In genomic region chr2:153015804-153016203, GRCm38 (mm10) we compare ENCODE assay signal across 8 mouse cellular contexts. TPM values are rescaled to one million over a fixed set of nuclear protein-coding genes. Genes with fewer than 3 reads are reported as not detected.
DNase-seq lines count a peak whose midpoint lies in the region; ATAC-seq and TF ChIP-seq lines count a peak whose summit lies in the region.

No protein-coding gene starts in this region.

- H3K27me3 ChIP-seq in liver, embryonic 15.5 days, result peaks cover 21% of the 10 kb centered on the region
- H3K27me3 ChIP-seq in cerebellum, adult 2 months (ENCODE audit: control insufficient read depth, insufficient read depth, low read length), result no peaks in the 10 kb centered on the region
- 0 out of 2 replicates have a peak, but pooled peaks cover 4% of the 10 kb centered on the region for H3K27me3 ChIP-seq in embryonic facial prominence, embryonic 14.5 days (replicated peaks; ENCODE audit: control insufficient read depth, insufficient read depth, low read length)
- peaks cover 23% of the 10 kb centered on the region; the same call in 1 of the 2 replicates for H3K27me3 ChIP-seq in midbrain, embryonic 12.5 days

- DNase-seq in liver, result no peak
- peak; percentile 57 to 70 for DNase-seq in cerebellum, adult 2 months
- DNase-seq in embryonic facial prominence, embryonic 14.5 days (ENCODE audit: low spot score), result no peak
- no peak for DNase-seq in spleen, adult 18-20 months
- DNase-seq in ovary, postnatal 10 days (ENCODE audit: low spot score), result no peak
- DNase-seq in right cerebral cortex, postnatal 36 days (ENCODE audit: low spot score in 2 of 2), result no peak

- peaks cover 13% of the 10 kb centered on the region for H3K4me1 ChIP-seq in liver, embryonic 15.5 days (replicated peaks)
- peaks cover 16% of the 10 kb centered on the region for H3K4me1 ChIP-seq in cerebellum, adult 2 months (ENCODE audit: control insufficient read depth, insufficient read depth, low read length)
- H3K4me1 ChIP-seq in embryonic facial prominence, embryonic 14.5 days (ENCODE audit: control insufficient read depth, insufficient read depth, low read length), result peaks cover 8% of the 10 kb centered on the region
- peaks cover 20% of the 10 kb centered on the region for H3K4me1 ChIP-seq in midbrain, embryonic 12.5 days

- H3K4me3 ChIP-seq in liver, embryonic 15.5 days (replicated peaks), result no peak overlapping the region
- peak overlapping the region; percentile 39 for H3K4me3 ChIP-seq in cerebellum, adult 2 months (replicated peaks; ENCODE audit: insufficient read depth, low read depth, low read length)
- no peak overlapping the region for H3K4me3 ChIP-seq in embryonic facial prominence, embryonic 14.5 days (ENCODE audit: low read depth, low read length)
- no peak overlapping the region for H3K4me3 ChIP-seq in midbrain, embryonic 12.5 days

- H3K9ac ChIP-seq in liver, embryonic 15.5 days, result no peak overlapping the region
- no peak overlapping the region for H3K9ac ChIP-seq in embryonic facial prominence, embryonic 14.5 days (ENCODE audit: low read depth, low read length)
- no peak overlapping the region for H3K9ac ChIP-seq in midbrain, embryonic 12.5 days (replicated peaks)

- TF ChIP-seq POLR2A in cerebellum, adult 2 months (IDR thresholded peaks at IDR 0.05; ENCODE audit: borderline replicate concordance, insufficient read depth, low read length), result no peak

- no peak for TF ChIP-seq CTCF in cerebellum, adult 2 months (IDR thresholded peaks at IDR 0.05; ENCODE audit: borderline replicate concordance, insufficient read depth, low read depth, low read length)

- H3K9me3 ChIP-seq in liver, embryonic 15.5 days (replicated peaks), result no peaks in the 10 kb centered on the region
- H3K9me3 ChIP-seq in embryonic facial prominence, embryonic 14.5 days (ENCODE audit: control insufficient read depth, low read length), result no peaks in the 10 kb centered on the region
- H3K9me3 ChIP-seq in midbrain, embryonic 12.5 days, result no peaks in the 10 kb centered on the region

- peak overlapping the region; percentile 91; the same call in 1 of the 2 replicates for H3K4me2 ChIP-seq in liver, embryonic 15.5 days
- peak overlapping the region; percentile 94; the same call in 1 of the 2 replicates for H3K4me2 ChIP-seq in embryonic facial prominence, embryonic 14.5 days (ENCODE audit: low read depth, low read length)
- H3K4me2 ChIP-seq in midbrain, embryonic 12.5 days (replicated peaks), result peak overlapping the region; percentile 98

- ATAC-seq in liver, embryonic 15.5 days (ENCODE audit: insufficient read depth), result no peak
- ATAC-seq in embryonic facial prominence, embryonic 14.5 days (ENCODE audit: low read depth), result no peak
- no peak for ATAC-seq in midbrain, embryonic 12.5 days (ENCODE audit: low FRiP score, low read depth)

- 42% methylated on average over 8 of the region's 8 CpGs for WGBS in liver, embryonic 15.5 days (ENCODE audit: insufficient replicate concordance)
- WGBS in cerebellum, adult 2 months, result 5% methylated on average over 8 of the region's 8 CpGs
- 41% methylated on average over 8 of the region's 8 CpGs for WGBS in embryonic facial prominence, embryonic 14.5 days
- WGBS in midbrain, embryonic 12.5 days, result 44% methylated on average over 7 of the region's 8 CpGs

- no peak overlapping the region for H3K27ac ChIP-seq in liver, embryonic 15.5 days (replicated peaks)
- H3K27ac ChIP-seq in cerebellum, adult 2 months (ENCODE audit: insufficient read depth, low read length), result peak overlapping the region; percentile 45
- H3K27ac ChIP-seq in embryonic facial prominence, embryonic 14.5 days (replicated peaks; ENCODE audit: low read depth, low read length), result no peak overlapping the region
- no peak overlapping the region for H3K27ac ChIP-seq in midbrain, embryonic 12.5 days (replicated peaks)

- peaks cover 27% of the 10 kb centered on the region for H3K36me3 ChIP-seq in liver, embryonic 15.5 days (replicated peaks)
- peaks cover 22% of the 10 kb centered on the region for H3K36me3 ChIP-seq in embryonic facial prominence, embryonic 14.5 days (ENCODE audit: control insufficient read depth, insufficient read depth, low read length)
- H3K36me3 ChIP-seq in midbrain, embryonic 12.5 days, result peaks cover 27% of the 10 kb centered on the region

RNA-seq across cellular contexts. Expression of gene Pdrg1, which starts 0.6 kb away (rescaled TPM):
- polyA plus RNA-seq in liver, embryonic 15.5 days (2015; fragmentation: Nextera tagmentation; extraction: Ambion mirVana), result 36.9 and 39.5 TPM in 2 replicates
- 131 and 133 TPM in 2 replicates for polyA plus RNA-seq in cerebellum, adult 2 months (2012; rRNA removed)
- 88.8 and 91.4 TPM in 2 replicates for polyA plus RNA-seq in embryonic facial prominence, embryonic 14.5 days (2014; fragmentation: Nextera tagmentation; extraction: Ambion mirVana)
- polyA plus RNA-seq in midbrain, embryonic 12.5 days (2016; fragmentation: Nextera tagmentation; extraction: Ambion mirVana), result 128 and 129 TPM in 2 replicates

RNA-seq across cellular contexts. Expression of gene Xkr7, which starts 15.8 kb away (rescaled TPM):
- polyA plus RNA-seq in liver, embryonic 15.5 days (2015; fragmentation: Nextera tagmentation; extraction: Ambion mirVana), result not detected in 2 replicates
- polyA plus RNA-seq in cerebellum, adult 2 months (2012; rRNA removed), result 9.5 and 11.6 TPM in 2 replicates
- 0.06 and 0.07 TPM in 2 replicates for polyA plus RNA-seq in embryonic facial prominence, embryonic 14.5 days (2014; fragmentation: Nextera tagmentation; extraction: Ambion mirVana)
- polyA plus RNA-seq in midbrain, embryonic 12.5 days (2016; fragmentation: Nextera tagmentation; extraction: Ambion mirVana), result 0.97 and 1.5 TPM in 2 replicates

RNA-seq across cellular contexts. Expression of gene Ccm2l, which starts 50.0 kb away (rescaled TPM):
- polyA plus RNA-seq in liver, embryonic 15.5 days (2015; fragmentation: Nextera tagmentation; extraction: Ambion mirVana), result 0.59 and 0.92 TPM in 2 replicates
- polyA plus RNA-seq in cerebellum, adult 2 months (2012; rRNA removed), result 9.0 and 11.4 TPM in 2 replicates
- polyA plus RNA-seq in embryonic facial prominence, embryonic 14.5 days (2014; fragmentation: Nextera tagmentation; extraction: Ambion mirVana), result 2.7 and 2.9 TPM in 2 replicates
- polyA plus RNA-seq in midbrain, embryonic 12.5 days (2016; fragmentation: Nextera tagmentation; extraction: Ambion mirVana), result 2.6 and 2.7 TPM in 2 replicates

RNA-seq across cellular contexts. Expression of gene Ttll9, which starts 53.5 kb away (rescaled TPM):
- polyA plus RNA-seq in liver, embryonic 15.5 days (2015; fragmentation: Nextera tagmentation; extraction: Ambion mirVana), result 0.12 and 0.14 TPM in 2 replicates
- 4.6 and 4.8 TPM in 2 replicates for polyA plus RNA-seq in cerebellum, adult 2 months (2012; rRNA removed)
- polyA plus RNA-seq in embryonic facial prominence, embryonic 14.5 days (2014; fragmentation: Nextera tagmentation; extraction: Ambion mirVana), result 1.1 and 1.2 TPM in 2 replicates
- polyA plus RNA-seq in midbrain, embryonic 12.5 days (2016; fragmentation: Nextera tagmentation; extraction: Ambion mirVana), result 1.4 and 1.7 TPM in 2 replicates

Comparison
In these comparisons a context has a peak if more than half of its experiments do, and no peak if none do; other contexts are left out.
1. DNase-seq: peak in cerebellum, adult 2 months (2 of 2); none in liver (single experiment), embryonic facial prominence, embryonic 14.5 days (single experiment), spleen, adult 18-20 months (0 of 2), ovary, postnatal 10 days (single experiment) and right cerebral cortex, postnatal 36 days (0 of 2).
2. Peak in every context shown above with its lines, with median percentiles within 50 percentile points of each other: H3K4me2 ChIP-seq.